Mouse (Mus musculus) embryo, embryonic 11 days (tissue): ENCODE data around the gene Tnxb.
"Not testable (repeated sequence)": the region's sequence is repeated elsewhere in the genome, so short reads cannot be mapped to it uniquely, and the experiment has no call there.

ENCODE experiments used
- DNase-seq: peaks from one replicate; pipeline ENCODE4 v3.0.0-alpha.2; 2015

The Tnxb gene

DNA sequence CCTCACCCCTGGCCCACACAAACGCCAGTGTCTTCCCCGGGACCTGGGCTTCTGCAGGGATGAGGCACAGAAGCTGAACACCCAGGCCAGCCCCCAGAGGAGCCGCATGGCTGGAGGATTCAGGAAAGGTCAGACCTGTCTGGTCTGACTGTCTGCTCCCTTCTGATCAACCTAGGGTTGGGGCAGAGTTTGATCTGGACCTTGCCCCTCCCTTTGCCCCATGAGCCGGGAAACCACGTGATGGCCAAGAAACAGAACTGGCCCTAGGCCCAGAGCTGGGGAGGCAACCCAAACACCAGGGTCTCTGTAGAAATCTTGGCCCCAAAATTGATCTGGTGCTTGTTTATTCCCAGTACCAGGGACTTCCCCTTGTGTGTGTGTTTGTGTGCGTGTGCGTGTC is 73.4 kb downstream of the Tnxb start, which contains the start of gene C4b:
Gene C4b (minus strand): TSS at position 164 of the 400 bp plus-strand sequence.
- no peak for DNase-seq

DNA sequence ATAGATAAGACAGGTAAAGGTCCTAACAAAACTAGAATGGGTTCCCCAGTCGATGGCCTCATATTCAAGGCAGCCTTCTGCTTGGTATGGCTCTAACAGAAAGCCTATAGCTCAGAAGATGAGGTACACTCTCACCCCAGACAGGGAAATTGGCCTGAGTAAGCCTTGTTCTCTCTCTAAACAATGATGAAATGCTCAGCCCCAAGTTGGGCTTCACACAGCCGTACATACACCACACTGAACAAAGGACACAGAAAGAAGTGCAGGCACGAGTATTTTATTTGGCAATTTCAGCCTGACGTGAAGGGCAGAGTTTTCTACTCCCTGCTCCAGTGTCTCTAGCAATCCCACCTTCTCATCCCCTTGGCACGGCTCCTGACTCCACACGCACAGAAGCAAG is 73.9 kb downstream of the Tnxb start:
- DNase-seq = no peak

DNA sequence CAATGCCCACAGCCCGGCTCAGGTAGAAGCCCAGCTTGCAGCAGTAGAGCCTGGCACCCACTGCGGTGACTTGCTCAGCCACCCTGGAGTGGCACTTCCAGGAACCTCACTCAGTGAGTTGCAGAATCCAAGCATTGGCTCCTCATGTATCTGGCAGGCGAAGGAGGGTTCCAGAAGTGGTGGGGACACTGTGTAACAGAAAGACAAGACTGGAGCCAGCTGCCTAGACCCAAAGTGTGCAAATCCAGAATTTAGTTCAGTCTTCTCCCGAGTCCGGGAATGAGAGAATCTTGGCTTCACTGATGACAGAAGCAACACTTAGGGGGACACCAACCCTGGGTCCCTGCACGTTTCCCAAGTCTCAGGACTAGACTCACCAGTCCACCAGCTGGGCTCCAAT is 74.3 kb downstream of the Tnxb start:
- not testable (repeated sequence) for DNase-seq

DNA sequence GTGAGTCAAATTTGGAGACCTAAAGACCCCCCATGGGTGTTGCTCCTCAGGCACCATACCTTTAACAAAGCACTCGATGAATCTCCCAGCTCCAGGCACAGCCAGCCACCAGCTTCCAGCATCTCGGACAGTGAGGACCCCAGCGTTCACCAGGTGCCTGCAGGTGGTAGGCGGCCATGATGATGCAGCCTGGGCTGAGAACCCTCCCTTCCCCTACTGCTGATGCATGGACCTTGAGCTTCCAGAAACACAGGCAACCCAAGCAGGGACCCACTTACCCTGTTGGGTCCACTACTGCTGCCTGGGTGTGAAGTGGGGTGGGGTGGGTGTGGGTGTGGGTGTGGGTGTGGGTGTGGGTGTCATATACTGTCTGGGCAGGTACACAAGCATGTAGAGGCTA is 74.8 kb downstream of the Tnxb start:
- DNase-seq = not testable (repeated sequence)

DNA sequence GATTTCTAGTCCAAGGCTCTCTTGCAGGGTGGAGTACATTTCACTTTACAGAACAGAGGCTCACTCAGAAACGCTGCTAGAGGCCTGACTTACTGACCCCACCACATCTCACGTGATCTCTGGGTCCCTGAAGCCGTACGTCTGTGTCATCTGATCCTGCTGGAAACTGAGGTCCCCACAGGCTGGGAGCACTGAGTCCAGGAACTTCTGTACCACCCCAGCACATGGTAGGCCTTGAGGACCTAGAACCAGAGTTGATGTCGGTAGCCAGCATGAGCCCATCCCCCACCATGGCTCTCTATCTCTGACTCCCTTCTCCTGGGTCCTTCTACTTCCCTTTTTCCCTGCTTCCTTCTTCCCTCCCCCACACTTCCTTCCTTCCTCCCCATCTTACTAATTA is 76.2 kb downstream of the Tnxb start:
- DNase-seq = no peak

DNA sequence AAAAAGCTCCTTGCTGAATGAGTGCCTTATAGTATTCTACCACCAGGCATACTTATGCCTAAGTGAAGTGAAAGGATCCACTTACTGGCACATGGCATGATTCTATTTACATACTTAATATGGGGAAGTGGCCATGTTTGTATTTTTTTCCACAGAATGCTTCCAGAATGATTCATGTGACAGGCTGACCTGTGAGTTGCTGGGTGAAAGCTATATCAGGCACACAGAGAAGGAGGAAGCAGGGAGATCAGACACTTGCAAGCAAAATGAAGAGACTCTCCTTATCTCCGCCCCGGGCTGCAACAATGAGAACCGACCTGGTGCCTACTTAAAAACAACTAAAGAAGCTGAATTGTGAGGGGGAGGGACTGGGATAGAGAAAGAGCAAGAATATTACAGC is 91.1 kb downstream of the Tnxb start:
- no peak for DNase-seq
